In the genomic region with DNA sequence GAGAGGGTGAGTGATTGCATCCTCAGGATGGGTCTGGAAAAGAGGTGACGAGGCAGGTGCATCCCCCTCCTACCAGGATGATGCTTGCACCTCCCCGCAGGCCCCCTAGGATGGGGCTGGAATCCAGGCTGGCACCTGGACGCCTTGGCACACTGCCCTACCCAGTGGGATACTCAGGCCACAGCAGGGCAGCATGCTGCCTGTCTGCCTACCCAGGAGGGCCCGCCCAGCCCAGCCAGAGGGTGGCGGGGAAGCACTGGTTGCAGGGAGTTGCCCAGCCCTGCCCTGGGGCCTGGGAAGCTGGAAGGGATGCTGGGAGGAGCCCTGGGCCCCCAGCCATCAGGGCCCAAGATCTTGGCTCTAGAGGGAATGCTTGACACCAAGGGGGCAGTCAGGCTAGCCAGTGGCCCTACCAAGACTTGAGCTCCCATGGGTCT, we compare ENCODE assay signal across 8 mouse cellular contexts. TPM values are rescaled to one million over a fixed set of nuclear protein-coding genes. Genes with fewer than 3 reads are reported as not detected.
DNase-seq lines count a peak whose midpoint lies in the region; ATAC-seq and TF ChIP-seq lines count a peak whose summit lies in the region.

No protein-coding gene starts in this region.

- TF ChIP-seq POLR2A in cerebellum, adult 2 months (IDR thresholded peaks at IDR 0.05; ENCODE audit: borderline replicate concordance, insufficient read depth, low read length), result no peak
- no peak for TF ChIP-seq POLR2A in heart, adult 2 months (IDR thresholded peaks at IDR 0.05; ENCODE audit: insufficient read depth, low read depth, low read length)
- no peak for TF ChIP-seq POLR2A in kidney, adult 2 months (IDR thresholded peaks at IDR 0.05; ENCODE audit: low read depth, low read length)

- no peaks in the 10 kb centered on the region for H3K27me3 ChIP-seq in cerebellum, adult 2 months (ENCODE audit: control insufficient read depth, insufficient read depth, low read length)
- H3K27me3 ChIP-seq in heart, adult 2 months (ENCODE audit: control insufficient read depth, insufficient read depth, low read length), result no peaks in the 10 kb centered on the region
- no peaks in the 10 kb centered on the region for H3K27me3 ChIP-seq in kidney, adult 2 months (replicated peaks; ENCODE audit: control insufficient read depth, insufficient read depth, low read length)
- H3K27me3 ChIP-seq in lung, embryonic 16.5 days (ENCODE audit: control insufficient read depth, insufficient read depth, low read depth, low read length), result no peaks in the 10 kb centered on the region

- peak overlapping the region; percentile 88 for H3K9ac ChIP-seq in heart, adult 2 months (ENCODE audit: low read depth, low read length)
- H3K9ac ChIP-seq in lung, embryonic 16.5 days (ENCODE audit: low read length), result peak overlapping the region; percentile 93

- no peaks in the 10 kb centered on the region for H3K9me3 ChIP-seq in lung, embryonic 16.5 days (ENCODE audit: control insufficient read depth, low read length)

- peak; percentile 47 for DNase-seq in ovary, postnatal 10 days (ENCODE audit: low spot score)
- DNase-seq in ovary, postnatal 14 days (ENCODE audit: low spot score), result no peak
- DNase-seq in cerebellum, adult 2 months, result peak; percentile 52 to 56
- peak; percentile 70 to 74 for DNase-seq in heart, adult 2 months
- DNase-seq in kidney, adult 2 months, result peak; percentile 91
- peak; percentile 78 for DNase-seq in testis, postnatal 10 days (ENCODE audit: low spot score)
- no peak for DNase-seq in embryo, embryonic 10.5 days (ENCODE audit: low spot score)

- intact Hi-C loops in heart, adult 2 months (cut with DNase I), result loop anchor here (2.0 kb wide), 1 partner anchor 37 kb away; a partner anchor contains a TSS

- no peak for TF ChIP-seq EP300 in heart, adult 2 months (IDR thresholded peaks at IDR 0.05; ENCODE audit: insufficient read depth, low read depth, low read length)

- H3K4me1 ChIP-seq in cerebellum, adult 2 months (ENCODE audit: control insufficient read depth, insufficient read depth, low read length), result peaks cover 7% of the 10 kb centered on the region
- peaks cover 2% of the 10 kb centered on the region for H3K4me1 ChIP-seq in heart, adult 2 months (ENCODE audit: control insufficient read depth, insufficient read depth, low read length)
- H3K4me1 ChIP-seq in kidney, adult 2 months (ENCODE audit: control insufficient read depth, insufficient read depth, low read length), result peaks cover 47% of the 10 kb centered on the region
- peaks cover 60% of the 10 kb centered on the region for H3K4me1 ChIP-seq in lung, embryonic 16.5 days (replicated peaks; ENCODE audit: control insufficient read depth, insufficient read depth, low read length)

- no peak for TF ChIP-seq CTCF in cerebellum, adult 2 months (IDR thresholded peaks at IDR 0.05; ENCODE audit: borderline replicate concordance, insufficient read depth, low read depth, low read length)
- TF ChIP-seq CTCF in heart, adult 2 months (IDR thresholded peaks at IDR 0.05), result no peak
- no peak for TF ChIP-seq CTCF in kidney, adult 2 months (conservative IDR thresholded peaks at IDR 0.05; ENCODE audit: insufficient read depth, insufficient read length, low read depth, low read length)

- no peaks in the 10 kb centered on the region; the same call in 1 of the 2 replicates for H3K36me3 ChIP-seq in heart, adult 2 months (ENCODE audit: control insufficient read depth, insufficient read depth, low read length)
- H3K36me3 ChIP-seq in kidney, adult 2 months (ENCODE audit: control insufficient read depth, insufficient read depth, low read length), result no peaks in the 10 kb centered on the region
- peaks cover 4% of the 10 kb centered on the region for H3K36me3 ChIP-seq in lung, embryonic 16.5 days (ENCODE audit: control insufficient read depth, insufficient read depth, low read length)

- H3K79me2 ChIP-seq in heart, adult 2 months (replicated peaks; ENCODE audit: control insufficient read depth, insufficient read depth, low read length), result no peaks in the 10 kb centered on the region

- ATAC-seq in lung, embryonic 16.5 days (ENCODE audit: low read depth), result peak; percentile 20

- H3K4me3 ChIP-seq in cerebellum, adult 2 months (replicated peaks; ENCODE audit: insufficient read depth, low read depth, low read length), result peak overlapping the region; percentile 63
- peak overlapping the region; percentile 75 for H3K4me3 ChIP-seq in heart, adult 2 months
- H3K4me3 ChIP-seq in kidney, adult 2 months (ENCODE audit: insufficient read depth, low read depth, low read length), result peak overlapping the region; percentile 81
- peak overlapping the region; percentile 90 for H3K4me3 ChIP-seq in lung, embryonic 16.5 days (ENCODE audit: low read length)

- no peak overlapping the region for H3K27ac ChIP-seq in cerebellum, adult 2 months (ENCODE audit: insufficient read depth, low read length)
- peak overlapping the region; percentile 84 for H3K27ac ChIP-seq in heart, adult 2 months
- peak overlapping the region; percentile 95 for H3K27ac ChIP-seq in kidney, adult 2 months (ENCODE audit: insufficient read depth, low read depth, low read length)
- H3K27ac ChIP-seq in lung, embryonic 16.5 days (ENCODE audit: low read length), result peak overlapping the region; percentile 93

- H3K4me2 ChIP-seq in lung, embryonic 16.5 days (ENCODE audit: low read depth, low read length), result peak overlapping the region; percentile 91

- WGBS in cerebellum, adult 2 months, result 31% methylated on average over 5 of the region's 5 CpGs
- WGBS in heart, adult 2 months, result 37% methylated on average over 5 of the region's 5 CpGs
- WGBS in kidney, adult 2 months, result 6% methylated on average over 5 of the region's 5 CpGs
- WGBS in lung, embryonic 16.5 days, result 6% methylated on average over 5 of the region's 5 CpGs

RNA-seq across cellular contexts. Expression of a gene that starts 1.0 kb away (rescaled TPM):
- 16.0 and 19.5 TPM in 2 replicates for polyA plus RNA-seq in cerebellum, adult 2 months (2012; rRNA removed)
- total RNA-seq in heart, adult 2 months (2021), result 10 to 100 TPM; 10.0 to 11.1 TPM
- 17.3 and 23.8 TPM in 2 replicates for polyA plus RNA-seq in heart, adult 2 months (2012; rRNA removed)
- polyA plus RNA-seq in kidney, adult 2 months (2012; rRNA removed), result 210 and 226 TPM in 2 replicates
- polyA plus RNA-seq in lung, embryonic 16.5 days (2015; fragmentation: Nextera tagmentation; extraction: Ambion mirVana), result 21.3 and 23.7 TPM in 2 replicates

RNA-seq across cellular contexts. Expression of a gene that starts 29.2 kb away (rescaled TPM):
- polyA plus RNA-seq in cerebellum, adult 2 months (2012; rRNA removed), result 121 and 132 TPM in 2 replicates
- 100 to 1,000 TPM; 119 to 165 TPM for total RNA-seq in heart, adult 2 months (2021)
- polyA plus RNA-seq in heart, adult 2 months (2012; rRNA removed), result 36.3 and 39.4 TPM in 2 replicates
- 27.3 and 41.8 TPM in 2 replicates for polyA plus RNA-seq in kidney, adult 2 months (2012; rRNA removed)
- 89.9 and 96.2 TPM in 2 replicates for polyA plus RNA-seq in lung, embryonic 16.5 days (2015; fragmentation: Nextera tagmentation; extraction: Ambion mirVana)

RNA-seq across cellular contexts. Expression of a gene that starts 35.9 kb away (rescaled TPM):
- polyA plus RNA-seq in cerebellum, adult 2 months (2012; rRNA removed), result 9.8 and 9.9 TPM in 2 replicates
- total RNA-seq in heart, adult 2 months (2021), result 1 to 10 TPM; 3.2 to 3.4 TPM
- 2.4 and 2.9 TPM in 2 replicates for polyA plus RNA-seq in heart, adult 2 months (2012; rRNA removed)
- 4.5 and 5.1 TPM in 2 replicates for polyA plus RNA-seq in kidney, adult 2 months (2012; rRNA removed)
- 13.2 and 15.5 TPM in 2 replicates for polyA plus RNA-seq in lung, embryonic 16.5 days (2015; fragmentation: Nextera tagmentation; extraction: Ambion mirVana)

RNA-seq across cellular contexts. Expression of a gene that starts 44.2 kb away (rescaled TPM):
- polyA plus RNA-seq in cerebellum, adult 2 months (2012; rRNA removed), result 6.4 and 6.5 TPM in 2 replicates
- total RNA-seq in heart, adult 2 months (2021), result 10 to 100 TPM in 1 of 2 experiments, 1 to 10 TPM in 1; 9.2 to 10.5 TPM
- polyA plus RNA-seq in heart, adult 2 months (2012; rRNA removed), result 23.9 and 24.2 TPM in 2 replicates
- polyA plus RNA-seq in kidney, adult 2 months (2012; rRNA removed), result 34.6 and 42.3 TPM in 2 replicates
- polyA plus RNA-seq in lung, embryonic 16.5 days (2015; fragmentation: Nextera tagmentation; extraction: Ambion mirVana), result 28.5 and 30.4 TPM in 2 replicates

RNA-seq across cellular contexts. Expression of a gene that starts 44.2 kb away (rescaled TPM):
- polyA plus RNA-seq in cerebellum, adult 2 months (2012; rRNA removed), result 60.6 and 64.0 TPM in 2 replicates
- 100 to 1,000 TPM; 138 to 150 TPM for total RNA-seq in heart, adult 2 months (2021)
- 80.8 and 104 TPM in 2 replicates for polyA plus RNA-seq in heart, adult 2 months (2012; rRNA removed)
- 57.8 and 72.9 TPM in 2 replicates for polyA plus RNA-seq in kidney, adult 2 months (2012; rRNA removed)
- 61.3 and 61.9 TPM in 2 replicates for polyA plus RNA-seq in lung, embryonic 16.5 days (2015; fragmentation: Nextera tagmentation; extraction: Ambion mirVana)

Comparison
In these comparisons a context has a peak if more than half of its experiments do, and no peak if none do; other contexts are left out.
1. DNase-seq: peak in ovary, postnatal 10 days (single experiment), cerebellum, adult 2 months (2 of 2), heart, adult 2 months (2 of 2), kidney, adult 2 months (single experiment) and testis, postnatal 10 days (single experiment); none in ovary, postnatal 14 days (single experiment) and embryo, embryonic 10.5 days (single experiment).
2. Peak in every context shown above with its lines, with median percentiles within 50 percentile points of each other: H3K4me3 ChIP-seq.